Mouse (Mus musculus): ENCODE measurements around the gene Nmnat2. TPM values are rescaled to one million over a fixed set of nuclear protein-coding genes. Genes with fewer than 3 reads are reported as not detected.
"Not testable (repeated sequence)": the region's sequence is repeated elsewhere in the genome, so short reads cannot be mapped to it uniquely, and the experiment has no call there.

Gene Nmnat2
- total RNA-seq, 2 experiments from 2014 or later = 104 to 109 TPM

DNA sequence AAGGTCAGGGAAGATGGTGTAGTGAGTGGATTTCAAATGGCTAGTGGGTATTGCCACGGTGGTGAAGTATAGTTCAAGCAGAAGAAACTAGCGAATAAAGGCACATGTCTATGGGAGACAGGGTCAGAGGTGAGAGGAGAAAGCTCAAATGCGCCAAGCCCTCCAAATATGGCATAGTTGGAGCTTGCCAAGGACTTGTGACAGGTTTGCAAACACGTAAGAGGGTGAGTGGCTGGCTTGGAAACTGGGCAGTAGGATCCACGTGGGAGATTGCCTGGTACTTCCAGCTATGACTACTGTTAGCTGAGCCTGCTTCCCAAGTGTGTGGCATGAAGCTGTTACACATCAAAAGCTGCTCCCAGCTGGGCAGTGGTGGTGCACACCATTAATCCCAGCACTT is 96.7 kb downstream of the Nmnat2 start:
- DNase-seq (ENCODE audit: low spot score in 2 of 2) = no peak

DNA sequence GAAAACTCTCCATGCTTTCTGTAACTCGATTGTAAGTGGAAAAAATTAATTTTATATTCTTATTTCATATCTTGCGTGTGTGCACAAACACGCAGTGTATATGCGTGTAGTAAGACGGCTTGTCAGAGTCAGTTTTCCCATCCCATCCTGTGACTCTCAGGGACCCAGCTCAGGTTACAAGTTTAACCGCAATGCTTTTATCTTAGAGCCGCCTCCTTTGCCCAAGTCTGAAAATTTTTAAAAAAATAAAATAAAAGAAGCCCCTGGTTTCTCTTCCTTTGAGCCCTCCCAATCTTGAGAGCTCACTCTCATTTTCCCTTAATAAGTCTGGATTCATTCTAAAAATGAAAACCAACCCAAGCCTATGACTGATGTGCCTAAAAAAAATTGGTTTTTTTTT is 98.8 kb downstream of the Nmnat2 start:
- no peak for DNase-seq (ENCODE audit: low spot score in 2 of 2)

DNA sequence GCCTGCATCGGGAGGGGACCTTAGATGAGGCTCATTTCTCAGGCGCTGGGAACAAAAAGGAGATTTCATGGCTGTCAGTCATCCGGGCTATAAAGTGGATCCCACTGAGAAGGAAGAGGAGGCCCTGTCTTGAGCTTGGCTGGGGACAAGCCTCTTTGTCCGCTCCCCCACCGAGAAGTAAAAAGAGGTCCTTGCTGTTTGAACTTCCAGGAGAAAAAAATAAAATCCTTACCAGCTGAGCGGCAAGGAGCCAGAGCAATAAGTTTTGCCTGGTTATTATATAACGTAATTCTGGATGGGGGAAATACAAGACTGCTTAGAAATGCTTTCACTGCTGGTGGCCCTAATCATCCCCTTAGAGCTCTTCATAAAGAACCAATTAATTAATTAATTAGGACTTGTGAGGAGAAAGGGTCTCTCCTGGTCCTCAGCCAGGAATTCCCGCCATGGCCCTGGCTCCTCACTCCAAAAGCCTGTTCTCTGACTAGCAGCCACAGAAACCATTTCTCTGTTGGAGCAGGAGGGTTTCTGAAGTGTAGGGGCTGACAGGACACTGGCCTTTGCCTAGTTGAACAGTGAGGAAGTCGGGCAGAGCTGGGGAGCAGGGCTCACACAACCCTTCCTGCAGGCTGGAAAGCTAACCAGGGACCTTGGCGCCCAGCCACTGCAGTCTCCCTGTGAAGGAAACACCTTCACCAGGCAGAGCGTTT is 99.5 kb downstream of the Nmnat2 start:
- no peak for DNase-seq (ENCODE audit: low spot score in 2 of 2)

DNA sequence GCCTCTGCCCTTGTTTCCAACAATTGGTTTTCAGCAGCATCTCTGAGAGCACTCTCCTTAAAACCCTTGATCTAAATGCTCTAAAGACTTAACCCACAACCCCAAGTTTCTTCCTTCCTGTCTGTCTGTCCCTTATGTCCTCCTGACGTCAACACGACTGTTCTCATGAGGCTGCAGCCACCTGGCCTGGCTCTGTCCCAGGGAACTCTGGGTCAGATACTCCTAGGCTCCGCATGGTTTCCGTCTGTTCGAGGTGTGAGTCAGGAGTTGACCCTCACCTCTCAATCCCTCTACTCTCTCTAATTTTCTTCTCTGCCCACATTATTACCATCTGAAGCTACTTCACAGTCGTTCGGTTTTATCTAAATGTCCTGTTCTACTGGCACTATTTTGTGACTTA is 103.5 kb downstream of the Nmnat2 start:
- DNase-seq (ENCODE audit: low spot score in 2 of 2) = no peak

DNA sequence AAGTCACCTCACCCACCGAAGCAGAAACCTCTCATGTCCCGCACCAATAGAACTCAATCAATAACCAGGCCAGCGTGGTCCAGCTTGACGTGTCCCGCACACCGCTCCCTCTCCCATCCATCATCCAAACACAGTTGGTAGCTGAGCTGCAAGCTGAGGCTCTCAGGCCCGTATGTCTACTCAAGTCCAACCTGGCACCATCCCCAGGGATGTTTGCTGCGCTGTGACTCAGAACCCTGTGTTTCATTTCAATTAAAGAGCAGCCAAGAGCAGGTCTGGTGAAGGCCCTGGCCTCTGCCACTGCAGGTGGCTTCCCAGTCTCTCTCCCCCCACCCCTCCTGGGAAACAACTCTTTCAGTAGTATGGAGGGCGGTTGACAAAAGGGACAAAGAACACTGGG is 104.8 kb downstream of the Nmnat2 start:
- DNase-seq (ENCODE audit: low spot score in 2 of 2) = no peak

DNA sequence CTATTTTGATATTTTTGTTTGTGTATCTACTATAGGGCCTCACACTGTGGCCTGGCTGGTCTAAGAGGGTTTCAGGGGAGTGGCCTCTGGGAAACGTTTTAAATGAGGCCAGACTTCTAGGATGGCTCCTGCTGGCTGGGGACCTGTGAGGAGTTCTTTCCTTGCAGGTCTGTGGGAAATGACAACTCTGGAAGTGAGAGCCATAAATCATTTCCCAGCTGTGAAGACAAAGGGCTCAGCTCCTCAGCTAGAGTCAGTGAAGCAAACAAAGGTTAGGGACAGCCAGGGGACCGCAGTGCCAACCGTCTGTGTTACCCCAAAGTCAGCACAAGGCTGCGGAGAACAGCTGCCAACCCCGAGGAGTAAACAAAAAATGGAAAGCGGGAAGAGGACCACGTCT is 107.8 kb downstream of the Nmnat2 start:
- DNase-seq (ENCODE audit: low spot score in 2 of 2) = no peak

DNA sequence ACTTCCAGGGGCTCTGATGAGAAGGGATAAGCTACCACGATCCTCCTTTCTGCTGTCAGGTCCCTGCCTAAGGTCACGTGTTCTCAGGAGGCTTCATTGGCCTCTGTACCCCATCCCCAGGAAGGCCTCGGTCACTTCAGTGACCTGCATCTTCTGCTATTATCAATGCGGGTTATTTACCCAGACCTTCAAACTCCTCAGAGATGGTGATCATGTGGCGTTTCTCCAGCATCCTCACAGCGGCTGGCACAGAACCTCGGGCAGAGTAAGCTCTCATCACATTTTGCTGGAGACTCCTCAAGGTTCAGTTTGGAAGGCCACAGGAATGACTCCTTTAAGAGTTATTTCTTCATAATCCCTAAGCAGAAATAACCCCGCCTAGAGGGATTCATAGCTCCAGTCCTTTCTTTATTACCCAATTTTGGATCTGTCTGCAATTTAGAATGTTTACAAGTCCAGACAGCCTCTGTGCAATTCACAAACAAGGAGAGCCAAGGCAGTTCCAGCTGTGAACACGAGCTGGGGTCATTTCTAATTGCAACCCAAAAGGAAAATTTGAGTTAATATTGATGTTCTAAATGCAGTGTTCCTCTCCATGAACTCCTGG is 110.1 kb downstream of the Nmnat2 start:
- DNase-seq (ENCODE audit: low spot score in 2 of 2) = no peak

DNA sequence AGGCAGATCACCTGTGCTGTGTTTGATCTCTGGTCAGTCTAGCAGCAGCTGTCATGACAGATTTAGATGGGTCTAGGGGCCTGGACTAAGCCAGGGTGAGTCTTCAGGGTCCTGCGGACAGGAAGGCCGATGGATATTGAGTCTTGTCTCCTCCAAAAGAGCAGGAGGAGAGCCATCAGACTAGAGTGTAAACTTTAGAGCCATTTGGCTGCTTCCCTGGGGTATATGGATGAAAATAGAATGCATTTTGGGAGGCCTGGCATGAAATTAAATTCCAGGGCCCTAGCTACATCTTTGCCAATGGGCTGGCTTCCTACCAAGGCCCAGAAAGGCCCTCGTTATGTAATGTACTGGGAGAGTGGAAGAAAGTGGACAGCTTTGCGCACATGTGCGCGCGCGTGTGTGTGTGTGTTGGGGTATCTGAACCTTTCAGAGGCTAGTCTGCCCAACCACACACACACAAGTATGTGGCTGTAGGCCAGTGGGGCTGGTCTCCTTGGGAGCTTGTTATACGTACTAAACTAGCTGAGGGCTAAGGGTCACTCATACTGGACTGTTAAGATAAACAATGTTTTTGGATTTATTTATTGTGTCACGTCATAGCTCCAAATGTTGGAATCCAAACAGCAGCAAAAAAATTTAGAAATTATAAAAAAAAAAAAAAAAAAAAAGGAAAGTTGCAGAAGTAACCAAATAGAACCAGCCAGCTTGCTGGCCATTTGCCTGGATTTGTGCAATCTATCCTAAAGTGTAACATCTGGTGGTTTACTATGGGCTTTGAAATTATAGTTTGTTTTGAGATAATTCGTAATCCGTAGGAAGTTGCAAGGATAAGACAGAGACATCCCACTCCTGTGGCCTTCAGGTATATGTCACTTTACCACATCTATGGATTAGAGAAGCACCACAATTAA is 110.9 kb downstream of the Nmnat2 start:
- peak in 1 of 2 experiments; percentile 18 for DNase-seq (ENCODE audit: low spot score in 2 of 2)

DNA sequence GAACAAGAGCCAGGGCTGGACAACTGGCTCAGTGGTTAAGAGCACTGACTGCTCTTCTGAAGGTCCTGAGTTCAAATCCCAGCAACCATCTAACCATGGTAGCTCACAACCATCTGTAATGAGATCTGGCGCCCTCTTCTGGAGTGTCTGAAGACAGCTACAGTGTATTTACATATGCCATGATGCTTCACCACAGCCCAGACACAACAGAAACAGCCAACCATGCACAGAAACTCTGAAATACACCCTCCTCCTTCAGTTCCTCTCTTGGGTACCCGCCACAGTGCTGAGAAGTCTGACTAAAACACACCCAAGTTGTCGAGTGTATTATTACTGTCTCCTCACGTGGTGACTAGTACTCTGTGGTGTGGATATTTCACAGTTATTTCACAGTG is 111.6 kb downstream of the Nmnat2 start:
- DNase-seq (ENCODE audit: low spot score in 2 of 2) = no peak

DNA sequence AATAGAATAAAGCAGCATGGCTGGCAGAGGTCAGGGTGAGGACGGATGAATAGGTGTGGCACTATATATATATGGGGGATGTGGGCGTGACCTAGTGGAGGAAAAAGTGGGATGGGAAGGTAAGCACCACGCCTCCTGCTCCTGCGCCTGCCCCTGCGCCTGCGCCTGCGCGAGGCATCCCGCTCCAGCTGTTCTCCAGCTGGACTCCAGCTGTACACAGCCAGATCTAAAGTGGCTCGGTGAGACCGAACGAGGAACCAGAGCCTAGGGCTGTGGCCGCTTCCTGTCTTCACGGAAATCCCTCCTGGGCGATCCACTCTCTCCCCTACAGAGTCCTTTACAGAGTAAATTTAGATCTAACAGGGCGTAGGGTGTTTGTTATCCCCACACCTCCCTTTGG is 116.8 kb downstream of the Nmnat2 start:
- DNase-seq (ENCODE audit: low spot score in 2 of 2) = no peak

DNA sequence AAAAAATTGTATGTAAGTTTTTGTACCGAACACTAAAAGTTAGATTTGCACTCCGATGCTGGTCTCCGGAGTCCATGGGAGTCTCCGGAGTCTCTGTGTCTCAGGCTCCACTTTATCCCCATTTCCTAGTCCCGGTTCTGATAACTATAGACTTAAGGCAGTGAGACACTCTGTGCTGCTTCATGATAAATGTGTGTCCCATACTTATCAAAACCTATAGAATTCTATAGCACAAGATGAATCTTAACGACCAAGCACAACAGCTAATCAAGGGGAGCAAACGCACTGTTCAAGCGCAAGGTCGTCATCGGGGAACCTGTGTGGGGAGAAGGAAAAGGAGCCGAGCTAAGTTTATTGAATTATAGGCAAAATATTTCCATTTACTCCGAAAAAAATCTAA is 117.2 kb downstream of the Nmnat2 start:
- no peak for DNase-seq (ENCODE audit: low spot score in 2 of 2)

DNA sequence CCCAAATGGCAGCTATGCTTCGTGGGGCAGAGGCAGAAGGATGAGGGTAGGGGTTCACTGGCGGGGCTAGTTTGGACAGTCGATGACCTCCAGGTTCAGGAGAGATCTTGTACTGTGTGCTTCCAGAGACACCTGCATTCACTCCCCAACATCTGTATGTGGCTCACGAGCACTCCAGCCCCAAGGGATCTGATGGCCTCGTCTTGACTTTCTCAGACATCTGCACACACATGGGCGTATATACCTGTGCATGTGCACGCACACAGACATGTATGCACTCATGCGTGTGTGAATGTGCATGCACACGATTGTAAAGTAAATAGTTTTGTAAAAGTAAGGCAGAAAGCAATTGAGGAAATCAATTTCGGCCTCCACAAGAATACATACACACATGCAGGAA is 117.9 kb downstream of the Nmnat2 start:
- no peak for DNase-seq (ENCODE audit: low spot score in 2 of 2)

DNA sequence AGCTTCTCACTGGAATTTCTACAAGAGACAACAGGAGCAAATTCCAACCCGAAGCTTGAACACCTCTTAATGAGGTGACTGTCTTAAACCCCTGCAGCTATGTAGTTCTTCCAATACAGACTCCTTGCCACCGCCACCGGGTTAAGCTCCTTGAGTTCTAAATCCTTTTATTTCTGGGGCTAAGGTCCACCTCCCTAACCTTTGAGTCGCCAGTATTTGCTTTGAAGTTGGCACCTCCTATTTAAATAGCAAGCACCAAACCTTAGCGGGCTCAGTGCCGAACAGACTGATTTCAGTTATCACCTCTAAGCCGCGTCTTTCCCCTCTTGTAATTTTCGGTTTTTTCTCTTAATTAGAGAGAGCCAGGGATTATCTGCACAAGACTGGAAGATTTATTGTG is 118.6 kb downstream of the Nmnat2 start:
- DNase-seq (ENCODE audit: low spot score in 2 of 2) = no peak

DNA sequence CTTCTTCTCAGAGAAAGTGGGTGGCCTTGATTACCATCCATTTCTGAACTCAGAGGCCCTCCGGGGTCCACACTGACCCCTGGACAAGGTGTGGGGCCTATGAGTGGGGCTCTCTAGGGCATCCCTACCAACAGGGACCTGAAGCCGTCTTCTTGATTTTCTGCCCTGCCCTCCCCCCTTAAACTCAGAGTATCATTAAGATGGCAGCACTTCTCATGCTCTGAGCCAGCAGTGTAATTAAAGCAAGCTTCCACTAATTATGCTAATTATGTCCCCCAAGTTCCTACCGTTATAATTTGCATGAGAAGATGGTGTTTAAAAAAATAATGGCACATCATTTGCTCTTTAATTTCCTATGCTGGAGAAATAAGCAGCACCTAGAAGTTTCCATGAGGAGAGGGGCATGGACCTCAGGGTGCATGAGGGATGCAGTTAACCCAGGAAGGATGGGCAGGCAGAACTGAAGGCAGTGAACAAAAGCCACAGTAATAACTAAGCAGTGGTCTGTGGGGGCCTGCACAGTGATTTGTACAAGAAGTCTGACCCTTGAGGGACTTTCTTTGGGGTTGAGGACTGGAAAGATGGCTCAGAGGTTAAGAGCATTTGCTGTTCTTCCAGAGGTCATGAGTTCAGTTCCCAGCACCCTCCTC is 120.4 kb downstream of the Nmnat2 start:
- DNase-seq (ENCODE audit: low spot score in 2 of 2) = no peak

DNA sequence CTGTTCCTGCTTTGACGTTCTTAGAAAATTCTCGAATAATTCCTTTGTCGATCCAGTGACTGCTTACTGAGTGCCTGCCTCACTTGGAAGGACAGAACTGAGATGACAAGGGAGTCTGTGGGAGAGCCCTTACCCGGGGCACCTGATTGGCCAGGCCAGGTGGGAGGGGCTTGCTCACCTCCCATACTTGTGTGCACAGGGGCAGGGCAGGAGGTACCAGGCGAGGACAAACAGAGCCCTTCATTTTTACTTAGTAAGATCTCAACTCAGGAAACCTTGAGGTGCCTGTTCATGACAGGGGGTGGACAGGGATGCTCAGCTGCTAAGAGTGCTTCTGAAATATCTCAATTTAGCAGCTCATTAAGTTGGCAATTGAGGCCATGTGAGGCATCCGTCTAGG is 121.2 kb downstream of the Nmnat2 start:
- no peak for DNase-seq (ENCODE audit: low spot score in 2 of 2)

DNA sequence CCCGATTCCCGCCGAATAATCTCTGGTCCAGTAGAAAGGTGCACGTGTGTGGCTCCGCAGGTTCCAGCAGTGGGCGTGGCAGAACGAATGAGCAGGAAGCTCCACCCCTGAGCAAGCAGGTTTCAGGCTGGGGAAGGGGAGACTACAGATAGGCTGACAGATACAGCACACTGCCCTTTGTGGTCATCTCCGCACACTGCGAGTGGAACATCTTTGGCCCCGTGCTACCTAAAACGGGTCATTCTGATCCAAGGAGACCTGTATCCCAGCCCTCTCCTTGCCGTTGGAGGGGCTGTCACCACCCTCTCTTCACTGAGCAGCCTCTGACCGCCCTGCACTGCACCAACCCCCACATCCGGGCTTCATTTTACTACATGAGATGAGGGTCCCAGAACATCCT is 128.4 kb downstream of the Nmnat2 start:
- not testable (repeated sequence) for DNase-seq (ENCODE audit: low spot score in 2 of 2)

DNA sequence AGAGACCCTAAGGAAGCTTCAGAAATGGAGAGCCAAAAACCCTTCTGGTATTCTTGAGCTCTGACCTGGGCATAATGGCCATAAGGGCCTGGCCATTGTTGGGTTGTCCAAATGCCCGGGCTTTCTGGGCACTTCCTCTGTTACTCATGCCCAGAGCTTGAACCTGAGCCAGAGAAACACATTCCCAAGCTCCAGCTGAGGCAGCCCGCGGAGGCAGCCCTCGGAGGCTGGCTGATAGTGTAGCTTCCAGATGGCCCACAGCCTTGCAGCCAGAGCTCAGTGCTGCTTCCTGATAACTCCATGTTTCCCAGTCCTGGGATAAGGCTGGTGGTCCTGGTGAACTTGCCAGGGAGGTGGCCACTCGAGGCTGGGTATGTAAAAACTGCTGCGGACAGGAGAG is 129.4 kb downstream of the Nmnat2 start:
- DNase-seq (ENCODE audit: low spot score in 2 of 2) = peak; percentile 34 to 57

DNA sequence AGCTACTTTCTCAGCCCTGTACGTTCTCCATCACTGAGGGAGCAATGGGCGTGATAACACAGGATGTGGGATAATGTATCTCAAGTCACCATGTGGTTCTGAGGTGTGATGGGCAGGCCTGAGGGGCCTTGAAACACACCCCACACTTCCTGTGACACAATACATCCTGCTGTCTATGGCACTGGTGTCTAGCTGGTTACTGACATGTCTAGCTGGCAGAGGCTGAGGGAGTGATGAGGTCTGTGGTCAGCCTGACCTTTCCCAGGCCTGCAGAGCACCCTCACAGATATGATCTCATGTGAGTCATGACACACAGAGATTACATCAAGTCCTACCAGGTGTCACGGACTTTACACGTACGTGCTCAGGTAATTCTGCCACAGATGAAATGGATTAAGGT is 130.4 kb downstream of the Nmnat2 start:
- no peak for DNase-seq (ENCODE audit: low spot score in 2 of 2)

DNA sequence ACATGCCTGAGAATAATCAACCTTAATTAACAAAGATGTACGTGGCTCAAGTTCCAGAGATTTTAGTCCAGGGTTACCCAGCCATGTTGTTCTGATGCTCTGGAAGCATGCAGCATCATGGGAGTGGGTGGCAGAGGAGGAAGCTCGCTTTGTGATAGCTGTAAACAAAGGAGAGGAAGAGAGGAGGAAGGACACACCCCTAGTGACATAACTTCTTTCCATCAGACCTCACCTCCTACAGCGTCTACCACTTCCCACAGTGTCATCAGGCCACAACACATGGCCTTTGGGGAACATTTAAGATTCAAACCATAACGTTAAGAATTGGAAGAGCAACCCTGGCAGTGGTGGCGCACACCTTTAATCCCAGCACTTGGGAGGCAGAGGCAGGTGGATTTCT is 133.0 kb downstream of the Nmnat2 start:
- DNase-seq (ENCODE audit: low spot score in 2 of 2) = no peak

DNA sequence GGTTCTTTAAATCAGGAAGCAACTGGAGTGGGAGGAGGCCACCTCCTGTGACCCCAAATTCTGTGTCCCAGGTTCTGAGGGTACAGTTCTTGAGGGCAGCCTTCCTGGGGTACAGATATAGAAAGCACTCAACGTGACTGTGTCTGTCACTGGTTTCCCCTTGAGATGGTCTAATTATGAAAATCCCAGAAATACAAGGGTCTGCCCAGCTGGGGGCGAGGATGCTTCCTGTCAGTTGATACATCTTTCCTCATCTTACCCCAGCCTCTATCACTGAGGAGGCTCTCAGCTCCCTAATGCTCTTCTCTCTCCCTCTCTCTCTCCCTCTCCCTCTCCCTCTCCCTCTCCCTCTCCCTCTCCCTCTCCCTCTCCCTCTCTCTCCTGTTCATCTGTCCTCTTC is 135.3 kb downstream of the Nmnat2 start:
- no peak for DNase-seq (ENCODE audit: low spot score in 2 of 2)

DNA sequence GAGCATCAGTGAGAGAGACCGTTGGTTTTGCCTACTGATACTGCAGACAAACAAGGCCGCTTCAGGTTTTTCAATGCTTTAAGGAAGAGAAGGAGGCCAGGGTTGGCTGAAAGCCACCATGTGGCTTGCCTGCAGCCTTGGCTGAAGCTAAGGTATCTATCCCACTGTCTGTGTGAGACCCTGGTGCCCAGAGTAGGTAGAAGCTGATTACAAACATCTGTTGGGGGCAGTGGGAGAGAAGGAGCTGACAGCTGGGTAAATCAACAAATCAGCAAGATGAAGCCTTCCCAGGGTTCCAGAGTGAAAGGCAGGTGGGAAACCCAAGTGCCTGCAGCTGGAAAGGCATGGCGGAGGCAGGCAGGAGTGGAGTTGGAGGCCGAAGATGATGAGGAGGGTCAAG is 136.0 kb downstream of the Nmnat2 start:
- DNase-seq (ENCODE audit: low spot score in 2 of 2) = no peak
